Mouse (Mus musculus) lung, adult 18-20 months (tissue): Measurements from ENCODE around the gene Tbc1d17.

Experiments used
- DNase-seq, 2 experiments: peaks; one replicate each; pipeline ENCODE4 v3.0.0; 2022; ENCODE audit warnings: mixed read lengths in 2 of 2

Gene Tbc1d17

GRCm38 (mm10) chr7:44852259-44853027 is 3.6 kb upstream of the Tbc1d17 start:
- no peak for DNase-seq

GRCm38 (mm10) chr7:44851625-44852234 is 2.9 kb upstream of the Tbc1d17 start:
- DNase-seq, result no peak

- DNase-seq, result no peak
Measured at GRCm38 (mm10) chr7:44850789-44851624, 2.1 kb upstream of the Tbc1d17 start.

- DNase-seq, result peak; percentile 72 to 78
Measured at GRCm38 (mm10) chr7:44850146-44850545, 1.3 kb upstream of the Tbc1d17 start.

GRCm38 (mm10) chr7:44849416-44850111 is 685 bp upstream of the Tbc1d17 start:
- peak; percentile 93 to 94 for DNase-seq

- DNase-seq, result no peak
Measured at GRCm38 (mm10) chr7:44847772-44848171, 1.1 kb downstream of the Tbc1d17 start.

GRCm38 (mm10) chr7:44846804-44847203 is 2.1 kb downstream of the Tbc1d17 start:
- no peak for DNase-seq

- no peak for DNase-seq
Measured at GRCm38 (mm10) chr7:44845006-44845405, 3.9 kb downstream of the Tbc1d17 start.

- DNase-seq, result no peak
Measured at GRCm38 (mm10) chr7:44841825-44842463, 6.9 kb downstream of the Tbc1d17 start.

- DNase-seq, result no peak
Measured at GRCm38 (mm10) chr7:44840426-44840825, 8.5 kb downstream of the Tbc1d17 start.

GRCm38 (mm10) chr7:44839491-44840191 is 9.2 kb downstream of the Tbc1d17 start:
- DNase-seq, result peak; percentile 44 to 48

GRCm38 (mm10) chr7:44839171-44839490 is 9.7 kb downstream of the Tbc1d17 start:
- no peak for DNase-seq

- DNase-seq, result no peak
Measured at GRCm38 (mm10) chr7:44838073-44838472, 10.8 kb downstream of the Tbc1d17 start.

- DNase-seq, result no peak
Measured at GRCm38 (mm10) chr7:44836423-44837053, 12.3 kb downstream of the Tbc1d17 start.

GRCm38 (mm10) chr7:44836016-44836404 is 12.9 kb downstream of the Tbc1d17 start:
- peak in 1 of 2 experiments; percentile 49 for DNase-seq

- peak; percentile 50 to 65 for DNase-seq
Measured at GRCm38 (mm10) chr7:44835373-44836015, 13.4 kb downstream of the Tbc1d17 start.

- no peak for DNase-seq
Measured at GRCm38 (mm10) chr7:44832763-44833162, 16.1 kb downstream of the Tbc1d17 start.

GRCm38 (mm10) chr7:44828706-44829105 is 20.2 kb downstream of the Tbc1d17 start:
- DNase-seq, result no peak

- no peak for DNase-seq
Measured at GRCm38 (mm10) chr7:44826771-44827170, 22.1 kb downstream of the Tbc1d17 start.

GRCm38 (mm10) chr7:44824872-44825271 is 24.0 kb downstream of the Tbc1d17 start:
- DNase-seq, result peak; percentile 75 to 79

GRCm38 (mm10) chr7:44823409-44823808 is 25.5 kb downstream of the Tbc1d17 start:
- DNase-seq, result no peak
